Mouse (Mus musculus): ENCODE results near the gene Atp1a3.

DNA sequence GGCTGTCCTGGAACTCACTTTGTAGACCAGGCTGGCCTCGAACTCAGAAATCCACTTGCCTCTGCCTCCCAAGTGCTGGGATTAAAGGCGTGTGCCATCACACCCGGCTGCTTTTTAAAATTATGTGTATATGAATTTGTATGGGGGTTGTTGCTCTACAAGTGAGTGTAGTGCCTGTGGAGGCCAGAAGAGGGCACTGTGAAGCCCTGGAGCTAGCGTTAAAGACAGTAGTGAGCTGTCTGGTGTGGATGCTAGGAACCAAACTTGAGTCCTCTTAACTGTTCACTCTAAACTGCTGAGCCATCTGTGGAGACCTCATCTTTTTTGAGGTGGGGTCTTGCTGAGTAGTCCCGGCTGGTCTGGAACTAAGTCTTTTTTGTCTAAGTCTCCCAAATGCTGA, 20.0 kb downstream of the Atp1a3 start:
- TF ChIP-seq TCF12 (IDR thresholded peaks at IDR 0.05; ENCODE audit: insufficient read depth, poor library complexity, severe bottlenecking) (no peak), E2F4 (IDR thresholded peaks at IDR 0.05; ENCODE audit: insufficient read depth) (no peak), MAX (IDR thresholded peaks at IDR 0.05; ENCODE audit: low read depth) (no peak), POLR2A (IDR thresholded peaks at IDR 0.05; ENCODE audit: insufficient read length, low read depth) (no peak), POLR2AphosphoS2 (IDR thresholded peaks at IDR 0.05; ENCODE audit: insufficient read length, low read depth) (no peak), MYOD1 (IDR thresholded peaks at IDR 0.05; ENCODE audit: control insufficient read depth in 1 of 3, insufficient read length in 2 of 3, low read depth in 2 of 3) (no peak)

Measured in myocyte (in vitro differentiated cells).